Mouse (Mus musculus) heart, postnatal 0 days (tissue): ENCODE results near the gene Tmem50a. TPM values are rescaled to one million over a fixed set of nuclear protein-coding genes. Genes with fewer than 3 reads are reported as not detected.

ENCODE experiments used
- ATAC-seq: fragments of 200-750 bp; cut with Nextera tagmentation; 2 replicates; pipeline ENCODE4 v1.8.0; 2017; ENCODE audit warnings: low read depth, moderate number of reproducible peaks, moderate library complexity; ENCODE audit not compliant: insufficient read depth
- DNase-seq: peaks from one replicate; pipeline ENCODE4 v3.0.0-alpha.2; 2016; ENCODE audit warnings: low spot score
- H3K27ac ChIP-seq: fragments of 300-500 bp; sonication (generic); 2 replicates; pipeline ENCODE4 v1.5.1; 2014; ENCODE audit warnings: low read depth, mild to moderate bottlenecking
- H3K27me3 ChIP-seq: fragments of 300-500 bp; sonication (generic); 2 replicates; pipeline ENCODE4 v1.6.1; 2014; ENCODE audit warnings: low read length, mixed read lengths; ENCODE audit not compliant: control insufficient read depth, insufficient read depth
- H3K36me3 ChIP-seq: fragments of 300-500 bp; sonication (generic); replicated peaks from 2 replicates; pipeline ENCODE4 v1.6.1; 2014; ENCODE audit warnings: low read length, mixed read lengths; ENCODE audit not compliant: control insufficient read depth, insufficient read depth
- H3K4me1 ChIP-seq: fragments of 300-500 bp; sonication (generic); 2 replicates; pipeline ENCODE4 v1.6.1; 2014; ENCODE audit warnings: antibody characterized with exemption; ENCODE audit not compliant: control insufficient read depth, insufficient read depth
- H3K4me2 ChIP-seq: fragments of 300-500 bp; sonication (generic); 2 replicates; pipeline ENCODE4 v1.6.1; 2014; ENCODE audit warnings: low read depth, mild to moderate bottlenecking, low read length, moderate library complexity
- H3K4me3 ChIP-seq: fragments of 300-500 bp; sonication (generic); 2 replicates; pipeline ENCODE4 v1.5.1; 2014; ENCODE audit warnings: low read depth, low read length
- H3K9ac ChIP-seq: fragments of 300-500 bp; sonication (generic); replicated peaks from 2 replicates; pipeline ENCODE4 v1.6.1; 2014; ENCODE audit warnings: low read depth, low read length, mixed read lengths
- H3K9me3 ChIP-seq: fragments of 300-500 bp; sonication (generic); replicated peaks from 2 replicates; pipeline ENCODE4 v1.6.1; 2016; ENCODE audit warnings: low read length; ENCODE audit not compliant: control insufficient read depth
- CTCF ChIP-seq: IDR thresholded peaks from 2 replicates; pipeline ENCODE4 v1.5.1; 2016; ENCODE audit warnings: antibody characterized with exemption, control low read depth, low read depth
- EP300 ChIP-seq: IDR thresholded peaks from 2 replicates; pipeline ENCODE4 v1.6.1; 2016; ENCODE audit warnings: antibody characterized with exemption, low read depth
- WGBS: fragments of 180-500 bp; shearing (Covaris S2); extraction: QIAGEN DNeasy Blood & Tissue Kit; methylation state at CpG from one replicate; pipeline ENCODE4 v1.1.7; 2014; 5-methylcytosine and 5-hydroxymethylcytosine counted together
- polyA plus RNA-seq: library from polyadenylated mRNA; unstranded; fragments of >200 nt; fragmentation: Nextera tagmentation; extraction: Ambion mirVana; gene quantifications from 2 replicates; pipeline ENCODE4 v1.2.1, GENCODE M21; 2015
- total RNA-seq: library from RNA; depleted of rRNA; stranded (reverse); fragments of >200 nt; gene quantifications from 2 replicates; pipeline ENCODE4 v1.2.3, GENCODE M21; 2014; ENCODE audit warnings: low replicate concordance

Gene Tmem50a
- total and polyA plus RNA-seq, 2 experiments from 2014 or later = 117 to 160 TPM

DNA sequence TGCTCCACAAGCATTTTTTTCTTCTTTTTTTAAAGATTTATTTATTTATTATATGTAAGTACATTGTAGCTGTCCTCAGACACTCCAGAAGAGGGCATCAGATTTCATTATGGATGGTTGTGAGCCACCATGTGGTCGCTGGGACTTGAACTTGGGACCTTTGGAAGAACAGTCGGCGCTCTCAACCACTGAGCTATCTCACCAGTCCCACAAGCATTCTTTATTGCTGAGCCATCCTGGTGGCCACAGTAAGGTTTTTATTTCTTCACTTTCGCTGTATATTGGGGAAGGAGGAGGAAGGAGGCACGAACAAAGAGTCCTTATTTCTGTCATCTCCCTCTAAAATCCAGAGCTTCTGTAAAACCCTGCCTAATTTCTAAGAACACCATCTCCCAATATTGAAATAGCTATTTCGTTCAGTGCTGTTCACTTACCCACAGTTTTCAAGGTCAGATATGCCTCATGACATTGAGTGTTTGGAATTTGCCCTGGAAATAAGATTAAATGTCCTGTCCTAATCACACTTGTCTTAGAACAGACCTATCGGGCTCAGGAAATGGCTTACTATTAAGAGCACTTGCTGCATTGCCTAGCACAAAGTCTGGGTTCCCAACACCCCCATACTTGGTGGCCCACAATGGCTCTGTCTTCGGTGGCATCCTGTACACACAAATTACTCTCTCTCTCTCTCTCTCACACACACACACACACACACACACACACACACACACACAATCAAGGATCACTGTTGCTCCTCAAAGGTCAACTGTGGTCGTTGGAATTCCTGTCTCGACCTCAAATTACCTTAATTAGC is 7.5 kb upstream of the Tmem50a start:
- WGBS = 47% methylated on average over 10 of the region's 10 CpGs
- no peaks in the 10 kb centered on the region for H3K9me3 ChIP-seq
- peak overlapping the region; percentile 93 for H3K27ac ChIP-seq
- H3K4me1 ChIP-seq = peaks cover 3% of the 10 kb centered on the region
- peak overlapping the region; percentile 84 for H3K4me2 ChIP-seq
- peaks cover 23% of the 10 kb centered on the region for H3K36me3 ChIP-seq
- H3K4me3 ChIP-seq = peak overlapping the region; percentile 96
- DNase-seq = peak; percentile 54
- TF ChIP-seq EP300 (no peak), CTCF (no peak)
- peak overlapping the region; percentile 78 for H3K9ac ChIP-seq
- no peak for ATAC-seq
- H3K27me3 ChIP-seq = no peaks in the 10 kb centered on the region

DNA sequence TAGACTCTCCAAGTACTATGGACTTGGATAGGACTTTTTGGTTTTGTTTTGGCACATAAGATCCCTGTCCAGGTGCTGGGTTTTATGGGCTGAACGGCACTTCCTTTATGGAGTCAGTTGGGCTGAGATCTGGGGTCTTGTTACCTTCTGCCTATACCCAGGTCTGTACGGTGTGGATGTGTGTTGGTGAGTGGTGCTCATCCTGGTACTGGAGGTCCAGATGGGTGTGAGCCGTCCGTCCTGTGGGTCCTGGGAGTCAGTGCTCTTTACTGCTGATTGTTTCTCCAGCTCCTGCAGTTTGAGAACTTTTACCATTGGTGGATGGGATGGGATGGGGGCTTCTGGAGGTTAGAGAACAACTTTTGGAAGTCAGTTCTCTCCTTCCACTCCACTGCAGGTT is 6.9 kb upstream of the Tmem50a start:
- Histone ChIP-seq H3K4me3 (no peak overlapping the region), H3K4me2 (no peak overlapping the region), H3K9ac (no peak overlapping the region), H3K9me3 (no peaks in the 10 kb centered on the region), H3K27ac (no peak overlapping the region), H3K36me3 (peaks cover 17% of the 10 kb centered on the region), H3K4me1 (peaks cover 3% of the 10 kb centered on the region), H3K27me3 (no peaks in the 10 kb centered on the region)
- TF ChIP-seq CTCF = no peak
- no peak for TF ChIP-seq EP300
- 92% methylated on average over 4 of the region's 4 CpGs for WGBS
- ATAC-seq = no peak
- no peak for DNase-seq

DNA sequence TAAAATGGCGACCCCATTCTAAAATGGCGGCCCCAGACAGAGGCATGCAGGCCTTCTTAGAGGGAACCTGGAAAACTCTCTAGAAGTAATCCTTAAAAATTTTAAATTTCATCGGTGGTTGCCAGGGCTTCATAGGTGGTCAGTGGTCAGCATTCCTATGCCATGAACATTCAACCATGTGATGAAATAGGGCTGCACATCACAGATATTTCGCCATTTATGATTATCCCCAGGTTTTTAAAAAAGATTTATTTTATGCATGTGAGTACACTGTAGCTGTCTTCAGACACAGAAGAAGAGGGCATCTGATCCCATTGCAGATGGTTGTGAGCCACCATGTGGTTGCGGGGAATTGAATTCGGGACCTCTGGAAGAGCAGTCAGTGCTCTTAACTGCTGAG is 5.8 kb upstream of the Tmem50a start:
- ATAC-seq (no peak), DNase-seq (no peak)
- 90% methylated on average over 6 of the region's 6 CpGs for WGBS
- Histone ChIP-seq H3K4me2 (no peak overlapping the region), H3K9ac (no peak overlapping the region), H3K27me3 (no peaks in the 10 kb centered on the region), H3K27ac (no peak overlapping the region), H3K9me3 (no peaks in the 10 kb centered on the region), H3K36me3 (peaks cover 6% of the 10 kb centered on the region), H3K4me3 (no peak overlapping the region), H3K4me1 (peaks cover 3% of the 10 kb centered on the region)
- TF ChIP-seq EP300 (no peak), CTCF (no peak)

- no peaks in the 10 kb centered on the region for H3K27me3 ChIP-seq
- WGBS = 40% methylated on average over 12 of the region's 12 CpGs
- no peak overlapping the region for H3K4me3 ChIP-seq
- no peak for DNase-seq
- H3K27ac ChIP-seq = peak overlapping the region; percentile 19; the same call in 1 of the 2 replicates
- no peak overlapping the region for H3K4me2 ChIP-seq
- no peak for ATAC-seq
- H3K4me1 ChIP-seq = peaks cover 10% of the 10 kb centered on the region
- no peaks in the 10 kb centered on the region for H3K9me3 ChIP-seq
- no peak overlapping the region for H3K9ac ChIP-seq
- no peaks in the 10 kb centered on the region for H3K36me3 ChIP-seq
- TF ChIP-seq CTCF (no peak), EP300 (no peak)
These were observed 5.1 kb upstream of the Tmem50a start for GRCm38 (mm10) chr4:134919733-134920540.

DNA sequence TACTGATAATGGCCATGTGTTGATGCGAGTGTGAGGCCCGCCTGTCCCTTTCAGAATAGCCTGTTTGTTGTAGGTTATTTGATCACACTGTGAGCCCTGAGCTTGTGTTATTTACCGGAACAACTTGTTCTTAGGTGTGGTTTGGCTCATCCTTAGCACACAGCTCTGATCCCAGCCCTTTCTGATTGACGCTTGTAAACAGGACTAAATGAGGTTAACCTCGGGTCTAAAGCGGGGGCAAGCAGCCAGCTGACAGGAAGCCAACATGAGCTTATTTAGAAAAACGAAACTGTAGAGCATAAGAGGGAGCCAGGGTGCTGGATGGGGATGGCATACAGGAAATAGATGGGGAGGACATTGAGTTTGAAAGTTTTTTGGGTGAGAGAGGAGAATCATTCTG is 3.6 kb upstream of the Tmem50a start:
- DNase-seq (peak; percentile 68), ATAC-seq (no peak)
- Histone ChIP-seq H3K4me1 (peaks cover 13% of the 10 kb centered on the region), H3K27ac (peak overlapping the region; percentile 56), H3K4me3 (no peak overlapping the region), H3K9ac (no peak overlapping the region), H3K27me3 (no peaks in the 10 kb centered on the region), H3K4me2 (no peak overlapping the region), H3K9me3 (no peaks in the 10 kb centered on the region), H3K36me3 (no peaks in the 10 kb centered on the region)
- TF ChIP-seq EP300 (0 out of 2 replicates have a peak, but pooled peaks have one; percentile 38), CTCF (no peak)
- WGBS = 22% methylated on average over 7 of the region's 7 CpGs
